Mouse (Mus musculus) gastrocnemius, postnatal 10 days (tissue): ENCODE measurements around the gene Glt28d2. TPM values are rescaled to one million over a fixed set of nuclear protein-coding genes. Genes with fewer than 3 reads are reported as not detected.

Experiments used
- DNase-seq: peaks from one replicate; pipeline ENCODE4 v3.0.0; 2021; ENCODE audit warnings: mixed read lengths
- total RNA-seq, 2 experiments: library from RNA; stranded (reverse); gene quantifications; 2 replicates each; pipeline ENCODE4 v1.2.3; 2021

Glt28d2 gene
- total RNA-seq, 2 experiments from 2014 or later = 5.5 to 6.1 TPM

GRCm38 (mm10) chr3:85827283-85827682 lies 60.0 kb downstream of the Glt28d2 start:
- DNase-seq = no peak

GRCm38 (mm10) chr3:85820839-85821548 lies 66.3 kb downstream of the Glt28d2 start:
- DNase-seq = no peak

Other genes starting within 250 kb of the Glt28d2 start
- gene Fam160a1, start 70.2 kb downstream of the Glt28d2 start, total RNA-seq = 10 to 100 TPM; 47.1 to 51.1 TPM
- 10 to 100 TPM; 28.9 to 37.3 TPM for gene Gm37240, start within 50 bp of the Glt28d2 start, total RNA-seq
- 10 to 100 TPM; 26.7 to 35.6 TPM for gene Sh3d19, start 83.6 kb upstream of the Glt28d2 start, total RNA-seq
- gene Prss48, start 115.0 kb upstream of the Glt28d2 start, total RNA-seq = not detected